Mouse (Mus musculus): ENCODE results near the gene Spata31d1d. TPM values are rescaled to one million over a fixed set of nuclear protein-coding genes. Genes with fewer than 3 reads are reported as not detected.

Gene Spata31d1d
- total and polyA plus RNA-seq, 3 experiments = not detected

DNA sequence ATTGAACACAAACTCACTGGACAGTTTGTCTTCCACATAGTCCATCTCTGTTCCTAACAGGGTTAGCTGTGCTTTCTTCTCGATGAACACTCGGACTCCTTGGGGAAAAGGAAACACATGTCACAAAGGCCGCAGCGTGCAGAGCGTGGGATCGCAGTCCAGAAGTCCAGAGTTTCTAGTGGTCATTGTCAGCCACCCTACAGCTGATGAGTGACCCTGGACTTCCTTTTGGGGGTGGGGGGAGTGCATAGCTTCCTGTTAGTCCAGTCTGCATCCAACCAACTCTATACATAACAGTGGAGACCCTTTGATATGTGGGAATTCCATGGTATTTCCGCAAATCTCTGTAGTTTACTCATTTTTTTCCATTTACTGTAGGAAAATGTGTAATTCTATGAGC lies 25.4 kb upstream of the Spata31d1d start:
- H3K36me3 ChIP-seq (replicated peaks in 1 of 2; ENCODE audit: control insufficient read depth in 1 of 2, insufficient read depth in 1 of 2, low read length in 1 of 2) = peaks cover 40 to 69% of the 10 kb centered on the region in 2 experiments
- no peak for DNase-seq (ENCODE audit: extremely low read depth)
- H3K4me3 ChIP-seq (replicated peaks in 1 of 3; ENCODE audit: low read depth in 2 of 3, low read length in 2 of 3, poor library complexity in 1 of 3) = no peak overlapping the region
- dilution Hi-C loops (cut with MboI; ENCODE audit: extremely low pct_ligation_motif_present, extremely low pct_unique_long_range_greater_than_20kb, low sequenced_read_pairs) = no loop called here
- no peaks in the 10 kb centered on the region for H3K9me3 ChIP-seq (replicated peaks; ENCODE audit: low read length)
- no peaks in the 10 kb centered on the region for H3K79me2 ChIP-seq (replicated peaks; ENCODE audit: control insufficient read depth, extremely low read depth, insufficient read depth, poor library complexity, severe bottlenecking)
- H3K27ac ChIP-seq (ENCODE audit: insufficient read depth, low read depth) = no peak overlapping the region
- peaks cover 0 to 8% of the 10 kb centered on the region in 2 experiments; a peak in 2 of 4 replicates for H3K4me1 ChIP-seq (ENCODE audit: control insufficient read depth in 1 of 2, insufficient read depth in 2 of 2)
- H3K27me3 ChIP-seq (replicated peaks) = no peaks in the 10 kb centered on the region
- no peak for TF ChIP-seq CHD2 (IDR thresholded peaks at IDR 0.05; ENCODE audit: low read length)
- TF ChIP-seq BHLHE40 (IDR thresholded peaks at IDR 0.05; ENCODE audit: low read depth, low read length) = no peak
- TF ChIP-seq CHD1 (IDR thresholded peaks at IDR 0.05; ENCODE audit: low read depth, low read length) = no peak
- TF ChIP-seq PAX5 (IDR thresholded peaks at IDR 0.05; ENCODE audit: low read length) = no peak
- no peak for TF ChIP-seq SMC3 (IDR thresholded peaks at IDR 0.05; ENCODE audit: low read depth, low read length)
- no peak for TF ChIP-seq MAFK (IDR thresholded peaks at IDR 0.05; ENCODE audit: insufficient replicate concordance, low read length)
- no peak for TF ChIP-seq RCOR1 (conservative IDR thresholded peaks at IDR 0.05; ENCODE audit: low read depth, low read length)
- TF ChIP-seq ZC3H11A (IDR thresholded peaks at IDR 0.05; ENCODE audit: low read depth, low read length) = no peak
- TF ChIP-seq JUND (conservative IDR thresholded peaks at IDR 0.05; ENCODE audit: low read depth, low read length) = no peak
- no peak for TF ChIP-seq ZKSCAN1 (IDR thresholded peaks at IDR 0.05; ENCODE audit: borderline replicate concordance, low read depth, low read length)
- TF ChIP-seq MYC (IDR thresholded peaks at IDR 0.05; ENCODE audit: low read depth, low read length) = no peak
- no peak for TF ChIP-seq POLR2AphosphoS2 (IDR thresholded peaks at IDR 0.05; ENCODE audit: low read depth, low read length)
- no peak for TF ChIP-seq TCF12 (IDR thresholded peaks at IDR 0.05; ENCODE audit: low read depth, low read length)
- no peak for TF ChIP-seq NELFE (IDR thresholded peaks at IDR 0.05; ENCODE audit: low read depth, low read length)
- TF ChIP-seq MEF2A (IDR thresholded peaks at IDR 0.05; ENCODE audit: borderline replicate concordance, low read depth, low read length) = no peak
- TF ChIP-seq USF1 (IDR thresholded peaks at IDR 0.05; ENCODE audit: low read depth, low read length) = no peak
- TF ChIP-seq ETS1 (conservative IDR thresholded peaks at IDR 0.05; ENCODE audit: low read depth, low read length) = no peak
- TF ChIP-seq KAT2A (IDR thresholded peaks at IDR 0.05; ENCODE audit: insufficient replicate concordance, low read length) = no peak
- no peak for TF ChIP-seq MXI1 (IDR thresholded peaks at IDR 0.05; ENCODE audit: low read depth, low read length)
- no peak for TF ChIP-seq GABPA (IDR thresholded peaks at IDR 0.05; ENCODE audit: insufficient replicate concordance, low read depth, low read length)
- H3K4me2 ChIP-seq (ENCODE audit: insufficient read depth, low read depth, poor library complexity, severe bottlenecking) = no peak overlapping the region
- no peak overlapping the region for H3K9ac ChIP-seq (ENCODE audit: insufficient read depth, low read depth)
- in situ Hi-C loops (cut with MboI; ENCODE audit: low pct_ligation_motif_present, low pct_unique_long_range_greater_than_20kb, low sequenced_read_pairs) = no loop called here

DNA sequence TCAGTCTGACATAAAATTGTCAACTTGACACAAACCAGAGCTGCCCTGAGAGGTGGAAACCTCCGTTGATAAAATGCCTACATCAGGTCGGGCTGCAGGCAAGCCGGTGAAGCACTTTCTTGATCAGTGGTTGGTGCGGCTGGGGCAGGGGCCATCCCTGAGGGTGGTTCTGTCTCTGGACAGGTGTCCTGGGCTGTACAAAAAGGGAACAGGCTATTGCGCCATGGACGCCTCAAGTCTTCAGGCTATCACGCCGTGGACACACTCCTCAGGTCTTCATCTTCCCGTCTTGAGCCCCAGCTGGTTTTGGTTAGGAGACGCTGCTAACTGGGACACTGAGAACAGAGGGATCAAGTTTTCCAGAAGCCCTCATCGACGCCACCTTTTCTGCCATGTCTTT lies 18.8 kb upstream of the Spata31d1d start:
- H3K4me3 ChIP-seq (replicated peaks in 1 of 3; ENCODE audit: low read depth in 2 of 3, low read length in 2 of 3, poor library complexity in 1 of 3) = no peak overlapping the region
- no peaks in the 10 kb centered on the region for H3K4me1 ChIP-seq (ENCODE audit: control insufficient read depth in 1 of 2, insufficient read depth in 2 of 2)
- in situ Hi-C loops (cut with MboI; ENCODE audit: low pct_ligation_motif_present, low pct_unique_long_range_greater_than_20kb, low sequenced_read_pairs) (no loop called here), dilution Hi-C loops (cut with MboI; ENCODE audit: extremely low pct_ligation_motif_present, extremely low pct_unique_long_range_greater_than_20kb, low sequenced_read_pairs) (no loop called here)
- no peak for DNase-seq (ENCODE audit: extremely low read depth)
- no peaks in the 10 kb centered on the region for H3K27me3 ChIP-seq (replicated peaks)
- H3K79me2 ChIP-seq (replicated peaks; ENCODE audit: control insufficient read depth, extremely low read depth, insufficient read depth, poor library complexity, severe bottlenecking) = no peaks in the 10 kb centered on the region
- H3K36me3 ChIP-seq (replicated peaks in 1 of 2; ENCODE audit: control insufficient read depth in 1 of 2, insufficient read depth in 1 of 2, low read length in 1 of 2) = peaks cover 6 to 19% of the 10 kb centered on the region in 2 experiments
- H3K9me3 ChIP-seq (replicated peaks; ENCODE audit: low read length) = no peaks in the 10 kb centered on the region
- H3K9ac ChIP-seq (ENCODE audit: insufficient read depth, low read depth) = no peak overlapping the region
- no peak overlapping the region for H3K4me2 ChIP-seq (ENCODE audit: insufficient read depth, low read depth, poor library complexity, severe bottlenecking)
- TF ChIP-seq USF1 (IDR thresholded peaks at IDR 0.05; ENCODE audit: low read depth, low read length) = no peak
- TF ChIP-seq ETS1 (conservative IDR thresholded peaks at IDR 0.05; ENCODE audit: low read depth, low read length) = no peak
- no peak overlapping the region for H3K27ac ChIP-seq (ENCODE audit: insufficient read depth, low read depth)
